Mouse (Mus musculus) intestine, embryonic 16.5 days (tissue): ENCODE measurements around the gene Irf8. TPM values are rescaled to one million over a fixed set of nuclear protein-coding genes. Genes with fewer than 3 reads are reported as not detected.
A peak's percentile ranks its signal among the peaks of the same experiment; 100 is the strongest.
"Not testable (repeated sequence)": the region's sequence is repeated elsewhere in the genome, so short reads cannot be mapped to it uniquely, and the experiment has no call there.

Experiments
- ATAC-seq: fragments of 200-750 bp; cut with Nextera tagmentation; 2 replicates; pipeline ENCODE4 v1.8.0; 2017; ENCODE audit warnings: moderate TSS enrichment, moderate library complexity
- H3K27ac ChIP-seq: fragments of 300-500 bp; sonication (generic); 2 replicates; pipeline ENCODE4 v1.5.1; 2014; ENCODE audit warnings: mild to moderate bottlenecking, low read length
- H3K27me3 ChIP-seq: fragments of 300-500 bp; sonication (generic); replicated peaks from 2 replicates; pipeline ENCODE4 v1.6.1; 2014; ENCODE audit warnings: low read length, control low read depth, mixed read lengths; ENCODE audit not compliant: control insufficient read depth, insufficient read depth
- H3K36me3 ChIP-seq: fragments of 300-500 bp; sonication (generic); 2 replicates; pipeline ENCODE4 v1.6.1; 2014; ENCODE audit warnings: low read length, control low read depth; ENCODE audit not compliant: control insufficient read depth, insufficient read depth
- H3K4me1 ChIP-seq: fragments of 300-500 bp; sonication (generic); 2 replicates; pipeline ENCODE4 v1.6.1; 2014; ENCODE audit warnings: low read length, control low read depth, mixed read lengths; ENCODE audit not compliant: control insufficient read depth, insufficient read depth
- H3K4me2 ChIP-seq: fragments of 300-500 bp; sonication (generic); 2 replicates; pipeline ENCODE4 v1.6.1; 2014; ENCODE audit warnings: low read depth, low read length, control low read depth
- H3K4me3 ChIP-seq: fragments of 300-500 bp; sonication (generic); 2 replicates; pipeline ENCODE4 v1.5.1; 2014; ENCODE audit warnings: mild to moderate bottlenecking, low read length
- H3K9ac ChIP-seq: fragments of 300-500 bp; sonication (generic); 2 replicates; pipeline ENCODE4 v1.6.1; 2014; ENCODE audit warnings: low read depth, low read length
- H3K9me3 ChIP-seq: fragments of 300-500 bp; sonication (generic); 2 replicates; pipeline ENCODE4 v1.6.1; 2016; ENCODE audit warnings: low read length, control low read depth; ENCODE audit not compliant: control insufficient read depth
- WGBS: fragments of 180-500 bp; shearing (Covaris S2); extraction: QIAGEN DNeasy Blood & Tissue Kit; methylation state at CpG from one replicate; pipeline ENCODE4 v1.1.7; 2014; 5-methylcytosine and 5-hydroxymethylcytosine counted together
- polyA plus RNA-seq: library from polyadenylated mRNA; unstranded; fragments of >200 nt; fragmentation: Nextera tagmentation; extraction: Ambion mirVana; gene quantifications from 2 replicates; pipeline ENCODE4 v1.2.1, GENCODE M21; 2015

Irf8 gene
- polyA plus RNA-seq, 1 experiment from 2014 or later: 55.6 TPM

DNA sequence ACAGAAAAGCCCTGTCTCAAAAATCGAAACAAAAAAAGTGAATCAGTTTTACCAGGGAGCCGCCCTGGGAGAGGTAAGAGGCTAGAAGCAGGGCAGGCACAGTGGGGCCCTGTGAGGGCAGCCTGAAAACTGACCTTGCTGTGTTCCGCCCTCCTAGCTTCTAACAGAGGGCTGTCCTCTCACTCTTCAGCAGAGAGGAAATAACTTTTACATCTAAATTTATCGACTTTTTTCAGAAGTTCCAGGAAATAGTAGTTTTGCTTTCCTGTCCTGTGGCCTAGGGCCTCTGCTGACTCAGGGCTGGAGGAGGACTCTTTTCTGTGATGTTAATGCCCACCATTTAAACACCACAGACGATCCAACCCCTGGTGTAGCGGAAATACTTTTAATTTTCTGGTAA, 21.0 kb upstream of the Irf8 start:
- no peaks in the 10 kb centered on the region for H3K36me3 ChIP-seq
- H3K27ac ChIP-seq: peak overlapping the region; percentile 18; the same call in 1 of the 2 replicates
- no peak overlapping the region for H3K9ac ChIP-seq
- 77% methylated on average over 6 of the region's 6 CpGs for WGBS
- H3K4me2 ChIP-seq: no peak overlapping the region
- H3K27me3 ChIP-seq: no peaks in the 10 kb centered on the region
- no peak for ATAC-seq
- H3K9me3 ChIP-seq: no peaks in the 10 kb centered on the region
- H3K4me3 ChIP-seq: no peak overlapping the region
- H3K4me1 ChIP-seq: peaks cover 14% of the 10 kb centered on the region; the same call in 1 of the 2 replicates

DNA sequence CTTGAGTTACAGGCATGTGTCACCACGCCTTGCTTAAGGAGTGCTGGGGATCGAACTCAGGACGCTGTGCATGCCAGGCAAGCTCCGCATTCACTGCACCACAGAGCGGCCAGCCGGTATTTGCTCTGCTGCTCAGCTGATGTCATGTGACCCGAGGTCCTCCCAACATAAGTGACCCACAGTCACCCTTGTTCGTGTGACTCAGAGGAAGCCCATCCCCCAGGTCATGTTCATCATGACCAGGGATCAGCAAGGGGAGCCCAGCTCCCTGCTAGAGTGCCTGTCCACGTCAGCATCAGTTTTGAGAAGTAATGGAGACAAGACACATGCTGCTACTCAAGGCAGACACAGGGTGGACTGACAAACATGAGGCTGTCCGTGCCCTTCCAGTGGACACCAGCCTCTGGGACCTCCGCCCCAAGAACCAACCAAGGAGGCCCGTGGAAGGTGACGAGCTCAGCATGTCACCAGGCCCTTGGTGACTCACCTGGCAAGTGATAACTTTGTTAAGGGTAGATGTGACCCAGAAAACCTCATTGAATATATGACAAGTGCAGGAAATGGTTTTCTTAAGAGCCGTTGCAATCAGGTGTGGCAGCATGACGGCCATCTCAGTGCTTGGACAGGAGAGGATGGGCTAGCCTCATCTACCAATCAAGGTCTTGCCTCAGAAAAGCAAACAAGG, 20.0 kb upstream of the Irf8 start:
- no peaks in the 10 kb centered on the region for H3K9me3 ChIP-seq
- H3K9ac ChIP-seq: no peak overlapping the region
- no peaks in the 10 kb centered on the region for H3K27me3 ChIP-seq
- H3K27ac ChIP-seq: no peak overlapping the region
- WGBS: 75% methylated on average over 15 of the region's 15 CpGs
- no peaks in the 10 kb centered on the region for H3K36me3 ChIP-seq
- H3K4me1 ChIP-seq: peaks cover 14% of the 10 kb centered on the region; the same call in 1 of the 2 replicates
- no peak overlapping the region for H3K4me2 ChIP-seq
- ATAC-seq: 0 out of 2 replicates have a peak, but pooled peaks have one; percentile 28
- no peak overlapping the region for H3K4me3 ChIP-seq

DNA sequence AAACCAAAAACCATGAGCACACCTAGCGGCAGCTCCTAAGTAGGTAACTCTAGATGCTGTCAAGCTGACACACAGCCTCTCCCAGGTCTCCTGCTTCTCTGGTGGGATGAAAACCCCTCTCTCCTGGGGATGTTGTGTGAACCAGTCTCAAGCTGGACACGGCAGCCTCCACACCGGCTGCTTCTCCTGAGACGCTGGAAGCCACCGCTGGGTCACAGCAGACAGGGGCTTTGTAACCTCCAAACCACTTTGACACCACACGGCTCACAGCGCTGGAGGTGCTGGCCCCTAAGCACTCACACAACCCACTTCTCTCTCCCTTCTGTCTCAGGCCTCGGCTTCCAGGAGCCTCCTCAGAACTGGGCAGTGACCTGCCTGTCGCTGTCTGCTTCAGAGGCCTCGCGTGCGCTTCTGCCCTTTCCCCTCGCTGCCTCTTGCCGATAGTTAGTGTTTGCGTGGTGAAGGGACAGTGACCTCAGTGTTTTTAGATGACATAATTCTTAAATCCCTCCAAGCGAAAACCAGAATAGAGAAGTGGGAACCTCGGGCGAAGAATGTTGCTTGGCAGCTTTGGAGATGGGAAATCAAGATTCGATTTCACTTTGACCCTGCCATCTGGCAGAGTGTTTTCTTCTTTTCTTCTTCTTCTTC, 16.4 kb upstream of the Irf8 start:
- WGBS: 64% methylated on average over 19 of the region's 19 CpGs
- 0 out of 2 replicates have a peak overlapping the region, but pooled peaks have one; percentile 37 for H3K9ac ChIP-seq
- 0 out of 2 replicates have a peak, but pooled peaks cover 4% of the 10 kb centered on the region for H3K9me3 ChIP-seq
- no peak overlapping the region for H3K4me3 ChIP-seq
- no peak for ATAC-seq
- H3K4me2 ChIP-seq: no peak overlapping the region
- no peak overlapping the region for H3K27ac ChIP-seq
- H3K36me3 ChIP-seq: no peaks in the 10 kb centered on the region
- peaks cover 14% of the 10 kb centered on the region; the same call in 1 of the 2 replicates for H3K4me1 ChIP-seq
- no peaks in the 10 kb centered on the region for H3K27me3 ChIP-seq

DNA sequence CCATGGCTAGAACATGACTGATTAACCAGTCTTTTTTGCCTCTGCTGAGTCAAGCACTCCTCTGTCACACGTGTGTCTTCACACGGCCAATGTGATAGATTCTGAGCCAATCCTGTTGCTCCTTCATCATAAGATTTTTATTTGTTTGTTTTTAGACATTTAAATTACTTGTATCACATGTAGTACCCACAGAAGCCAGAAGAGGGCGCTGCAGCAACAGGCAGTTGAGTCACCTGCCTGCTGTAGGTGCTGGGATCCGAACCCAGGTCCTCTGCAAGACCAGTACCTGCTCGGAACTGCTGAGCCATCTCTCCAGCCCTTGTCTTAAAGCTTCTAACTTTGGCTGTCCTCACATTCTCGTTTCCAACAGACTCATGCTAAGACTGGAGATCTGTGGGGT, 13.1 kb upstream of the Irf8 start:
- H3K27me3 ChIP-seq: no peaks in the 10 kb centered on the region
- no peak overlapping the region for H3K9ac ChIP-seq
- H3K4me3 ChIP-seq: no peak overlapping the region
- H3K4me2 ChIP-seq: no peak overlapping the region
- no peaks in the 10 kb centered on the region for H3K36me3 ChIP-seq
- H3K27ac ChIP-seq: no peak overlapping the region
- 0 out of 2 replicates have a peak, but pooled peaks cover 4% of the 10 kb centered on the region for H3K9me3 ChIP-seq
- no peak for ATAC-seq
- WGBS: 70% methylated on average over 6 of the region's 6 CpGs
- peaks cover 13% of the 10 kb centered on the region for H3K4me1 ChIP-seq

DNA sequence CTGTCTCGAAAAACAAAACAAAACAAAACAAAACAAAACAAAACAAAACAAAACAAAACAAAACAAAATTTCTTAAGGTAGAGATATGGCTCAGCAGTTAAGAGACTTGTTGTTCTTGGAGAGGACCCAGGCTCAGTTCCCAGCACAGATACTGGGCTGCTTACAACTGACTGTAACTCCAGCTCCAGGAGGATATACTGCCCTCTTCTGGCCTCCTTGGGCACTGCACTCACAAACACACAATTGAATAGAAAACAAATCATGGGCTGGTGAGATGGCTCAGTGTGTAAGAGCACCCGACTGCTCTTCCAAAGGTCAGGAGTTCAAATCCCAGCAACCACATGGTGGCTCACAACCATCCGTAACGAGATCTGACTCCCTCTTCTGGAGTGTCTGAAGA, 12.1 kb upstream of the Irf8 start:
- ATAC-seq, H3K4me3 ChIP-seq: not testable (repeated sequence)

DNA sequence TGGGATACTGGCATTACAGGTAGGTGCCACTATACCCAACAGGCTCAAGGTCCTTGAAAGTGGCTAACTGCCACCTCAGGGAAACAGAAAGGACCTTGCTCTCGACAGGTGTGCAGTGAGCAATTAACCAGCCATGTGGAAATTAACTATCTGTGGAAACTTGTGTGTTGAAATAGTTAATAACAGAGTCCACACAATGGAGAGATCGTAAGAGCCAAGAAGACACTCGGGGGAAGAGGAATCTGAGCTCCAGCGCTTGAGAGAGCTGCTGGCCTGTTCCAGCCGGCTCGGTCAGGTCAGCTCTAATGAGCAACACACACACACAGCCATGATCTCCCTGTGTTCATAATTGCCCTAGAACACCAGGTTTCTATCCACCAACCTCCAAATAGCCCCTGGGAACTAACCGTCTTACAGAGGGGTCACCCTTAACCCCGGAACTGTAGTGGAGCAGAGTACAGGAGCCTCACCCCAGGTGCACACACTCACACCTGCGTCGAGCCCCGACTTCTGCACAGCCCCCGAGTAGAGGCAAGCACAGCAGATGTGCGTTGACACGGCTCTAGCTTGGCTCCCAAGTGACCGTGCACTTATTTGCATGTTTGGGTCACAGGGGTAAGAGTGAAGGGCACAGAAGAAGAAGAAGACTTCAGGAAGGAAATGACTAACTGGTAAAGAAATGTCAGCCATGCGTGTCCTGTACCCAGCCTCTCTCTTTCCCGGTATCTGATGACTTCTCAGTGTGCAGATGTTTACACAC, 11.2 kb upstream of the Irf8 start:
- Histone ChIP-seq H3K27ac (peak overlapping the region; percentile 62), H3K27me3 (no peaks in the 10 kb centered on the region)

More for the DNA sequence above, 12.1 kb upstream of the Irf8 start:
- not testable (repeated sequence) for H3K9ac ChIP-seq, H3K4me1 ChIP-seq, H3K27ac ChIP-seq, H3K27me3 ChIP-seq, H3K36me3 ChIP-seq, H3K4me2 ChIP-seq, H3K9me3 ChIP-seq
- 87% methylated on average over 2 of the region's 4 CpGs for WGBS

DNA sequence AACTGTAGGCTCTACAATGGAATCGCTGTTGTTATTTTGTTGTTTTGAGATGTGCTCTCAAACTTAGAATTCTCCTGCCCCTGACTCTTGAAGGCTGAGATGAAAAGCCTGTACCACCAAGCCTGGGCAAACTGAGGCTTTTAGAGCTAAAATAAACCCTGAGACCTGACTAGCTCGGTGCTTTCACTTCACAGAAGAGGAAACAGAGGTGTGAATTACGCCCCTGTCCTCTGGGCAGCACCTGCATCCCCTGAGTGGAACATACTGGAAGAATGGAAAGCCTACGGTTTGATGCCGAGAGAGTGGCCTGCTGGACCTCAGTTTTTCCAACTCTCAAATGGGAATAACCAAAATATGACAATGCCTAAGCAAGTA, 10.6 kb upstream of the Irf8 start:
- H3K36me3 ChIP-seq: no peaks in the 10 kb centered on the region
- WGBS: 71% methylated on average over 5 of the region's 5 CpGs

More for the DNA sequence above, 11.2 kb upstream of the Irf8 start:
- 0 out of 2 replicates have a peak, but pooled peaks cover 4% of the 10 kb centered on the region for H3K9me3 ChIP-seq
- ATAC-seq: peak; percentile 50
- 54% methylated on average over 17 of the region's 17 CpGs for WGBS
- H3K4me1 ChIP-seq: peaks cover 11% of the 10 kb centered on the region
- peak overlapping the region; percentile 31; the same call in 1 of the 2 replicates for H3K9ac ChIP-seq
- no peak overlapping the region for H3K4me2 ChIP-seq
- no peak overlapping the region for H3K4me3 ChIP-seq
- H3K36me3 ChIP-seq: no peaks in the 10 kb centered on the region

DNA sequence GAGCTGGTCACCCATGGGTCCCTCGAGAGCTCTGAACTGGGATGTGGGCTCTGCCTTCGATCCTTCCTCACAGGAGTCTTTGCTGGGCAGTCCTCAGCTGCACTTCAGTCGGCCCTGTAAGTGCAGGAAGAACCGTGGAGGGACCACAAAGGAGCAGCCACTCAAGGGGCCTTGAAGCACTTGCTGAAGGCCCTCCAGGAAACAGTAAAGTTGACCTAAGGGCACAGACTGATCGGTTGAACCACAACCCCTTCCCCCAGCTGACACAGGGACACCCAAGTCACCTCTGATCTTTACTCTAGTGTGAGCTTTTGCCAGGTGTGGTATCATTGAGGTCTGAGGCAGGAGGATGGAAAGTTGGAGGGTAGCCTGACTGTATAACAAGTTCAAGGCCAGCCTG, 10.1 kb upstream of the Irf8 start:
- H3K27ac ChIP-seq: no peak overlapping the region
- H3K36me3 ChIP-seq: no peaks in the 10 kb centered on the region
- 70% methylated on average over 5 of the region's 5 CpGs for WGBS
- H3K9ac ChIP-seq: no peak overlapping the region
- H3K4me3 ChIP-seq: no peak overlapping the region
- 0 out of 2 replicates have a peak, but pooled peaks cover 4% of the 10 kb centered on the region for H3K9me3 ChIP-seq
- no peak overlapping the region for H3K4me2 ChIP-seq
- no peak for ATAC-seq
- peaks cover 16% of the 10 kb centered on the region for H3K4me1 ChIP-seq
- H3K27me3 ChIP-seq: no peaks in the 10 kb centered on the region

More for the DNA sequence above, 10.6 kb upstream of the Irf8 start:
- no peak for ATAC-seq
- Histone ChIP-seq H3K27ac (peak overlapping the region; percentile 62), H3K9me3 (0 out of 2 replicates have a peak, but pooled peaks cover 4% of the 10 kb centered on the region), H3K4me2 (no peak overlapping the region), H3K9ac (no peak overlapping the region; the same call in 1 of the 2 replicates), H3K4me1 (peaks cover 15% of the 10 kb centered on the region), H3K27me3 (no peaks in the 10 kb centered on the region), H3K4me3 (no peak overlapping the region)
